Mouse (Mus musculus) hindbrain, embryonic 14.5 days (tissue): ENCODE measurements around the gene Det1. TPM values are rescaled to one million over a fixed set of nuclear protein-coding genes. Genes with fewer than 3 reads are reported as not detected.

Experiments
- ATAC-seq: fragments of 200-750 bp; cut with Nextera tagmentation; 2 replicates; pipeline ENCODE4 v1.8.0; 2017; ENCODE audit warnings: moderate number of reproducible peaks, mild to moderate bottlenecking, moderate TSS enrichment, moderate library complexity; ENCODE audit not compliant: low FRiP score
- DNase-seq: peaks from one replicate; pipeline ENCODE4 v3.0.0-alpha.2; 2015; ENCODE audit warnings: low spot score
- H3K27ac ChIP-seq: fragments of 300-500 bp; sonication (generic); 2 replicates; pipeline ENCODE4 v1.5.1; 2014; ENCODE audit warnings: mild to moderate bottlenecking, moderate library complexity
- H3K27me3 ChIP-seq: fragments of 300-500 bp; sonication (generic); 2 replicates; pipeline ENCODE4 v1.6.1; 2014; ENCODE audit warnings: mild to moderate bottlenecking, low read length, mixed read lengths; ENCODE audit not compliant: control insufficient read depth, insufficient read depth
- H3K36me3 ChIP-seq: fragments of 300-500 bp; sonication (generic); replicated peaks from 2 replicates; pipeline ENCODE4 v1.6.1; 2014; ENCODE audit not compliant: control insufficient read depth, insufficient read depth
- H3K4me1 ChIP-seq: fragments of 300-500 bp; sonication (generic); replicated peaks from 2 replicates; pipeline ENCODE4 v1.6.1; 2014; ENCODE audit warnings: antibody characterized with exemption, low read length, mixed read lengths; ENCODE audit not compliant: control insufficient read depth, insufficient read depth
- H3K4me2 ChIP-seq: fragments of 300-500 bp; sonication (generic); replicated peaks from 2 replicates; pipeline ENCODE4 v1.6.1; 2014; ENCODE audit warnings: mild to moderate bottlenecking, moderate library complexity
- H3K4me3 ChIP-seq: fragments of 300-500 bp; sonication (generic); replicated peaks from 2 replicates; pipeline ENCODE4 v1.5.1; 2014; ENCODE audit warnings: mild to moderate bottlenecking, low read length
- H3K9ac ChIP-seq: fragments of 300-500 bp; sonication (generic); 2 replicates; pipeline ENCODE4 v1.6.1; 2014
- H3K9me3 ChIP-seq: fragments of 300-500 bp; sonication (generic); 2 replicates; pipeline ENCODE4 v1.6.1; 2016; ENCODE audit warnings: low read length; ENCODE audit not compliant: control insufficient read depth
- WGBS: fragments of 180-500 bp; shearing (Covaris S2); extraction: QIAGEN DNeasy Blood & Tissue Kit; methylation state at CpG from one replicate; pipeline ENCODE4 v1.1.7; 2014; 5-methylcytosine and 5-hydroxymethylcytosine counted together
- polyA plus RNA-seq: library from polyadenylated mRNA; unstranded; fragments of >200 nt; fragmentation: Nextera tagmentation; extraction: Ambion mirVana; gene quantifications from 2 replicates; pipeline ENCODE4 v1.2.1, GENCODE M21; 2014

The Det1 gene
- 12.7 and 13.5 TPM in 2 replicates for polyA plus RNA-seq

GRCm38 (mm10) chr7:78846737-78847434 lies at the start of gene Det1:
Gene Det1 (minus strand): TSS chr7:78847263.
- Histone ChIP-seq H3K4me3 (peak within 1 kb of the TSS; percentile 91), H3K9ac (peak within 1 kb of the TSS; percentile 90), H3K9me3 (no peaks in the 10 kb centered on the region), H3K4me2 (peak within 1 kb of the TSS; percentile 81), H3K4me1 (peaks cover 9% of the 10 kb centered on the region), H3K27ac (peak within 1 kb of the TSS; percentile 83), H3K36me3 (peaks cover 22% of the 10 kb centered on the region), H3K27me3 (0 out of 2 replicates have a peak, but pooled peaks cover 3% of the 10 kb centered on the region)
- DNase-seq = peak; percentile 96
- ATAC-seq = peak; percentile 93
- WGBS = under 1% methylated on average over 51 of the region's 54 CpGs

- Histone ChIP-seq H3K36me3 (no peaks in the 10 kb centered on the region), H3K4me1 (peaks cover 10% of the 10 kb centered on the region), H3K9ac (peak within 1 kb of the TSS; percentile 64), H3K27me3 (no peaks in the 10 kb centered on the region), H3K4me2 (peak within 1 kb of the TSS; percentile 63), H3K27ac (no peak within 1 kb of the TSS), H3K9me3 (no peaks in the 10 kb centered on the region), H3K4me3 (peak within 1 kb of the TSS; percentile 70)
- DNase-seq = peak; percentile 93
- WGBS = 4% methylated on average over 53 of the region's 53 CpGs
- peak; percentile 98 for ATAC-seq
Observed at GRCm38 (mm10) chr7:78895653-78896333, 48.7 kb upstream of the Det1 start, which contains the start of gene Aen. Gene Aen (plus strand): TSS chr7:78895854.

DNA sequence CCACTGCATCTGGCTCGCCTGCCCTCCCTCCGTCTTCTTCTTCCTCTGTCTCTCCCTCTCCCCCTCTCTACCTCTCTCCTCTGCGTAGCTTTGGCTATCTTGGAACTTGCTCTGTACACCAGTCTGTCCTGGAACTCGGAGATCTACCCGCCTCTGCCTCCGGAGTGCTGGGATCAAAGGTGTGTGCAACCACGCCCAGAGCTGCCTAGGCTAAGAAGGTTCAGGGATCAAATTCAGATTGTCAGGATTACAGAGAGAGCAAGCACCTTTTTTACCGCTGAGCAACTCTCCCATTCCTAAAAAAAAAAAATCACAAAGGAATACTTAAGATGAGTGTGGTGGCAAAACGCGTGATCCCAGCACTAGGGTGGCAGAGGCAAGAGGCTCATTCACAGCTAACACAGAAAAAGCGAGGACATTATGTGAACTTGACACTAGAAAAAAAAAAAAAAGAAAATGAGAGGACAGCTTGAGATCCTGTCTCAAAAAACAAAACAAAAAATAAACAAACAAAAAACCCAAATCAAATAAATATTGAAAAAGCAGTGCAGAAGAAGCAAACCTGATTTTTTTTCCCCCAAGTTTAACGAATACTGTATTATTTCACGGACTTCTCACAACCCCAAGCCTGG lies 48.1 kb upstream of the Det1 start:
- H3K9me3 ChIP-seq = no peaks in the 10 kb centered on the region
- peak overlapping the region; percentile 63 for H3K4me2 ChIP-seq
- no peak overlapping the region for H3K27ac ChIP-seq
- 60% methylated on average over 13 of the region's 13 CpGs for WGBS
- H3K4me1 ChIP-seq = peaks cover 10% of the 10 kb centered on the region
- H3K27me3 ChIP-seq = no peaks in the 10 kb centered on the region
- H3K9ac ChIP-seq = peak overlapping the region; percentile 42
- DNase-seq (no peak), ATAC-seq (no peak)
- H3K36me3 ChIP-seq = no peaks in the 10 kb centered on the region
- peak overlapping the region; percentile 70 for H3K4me3 ChIP-seq

- 92% methylated on average over 10 of the region's 10 CpGs for WGBS
Observed at GRCm38 (mm10) chr7:78893917-78894316, 46.9 kb upstream of the Det1 start.

GRCm38 (mm10) chr7:78890641-78891040 lies 43.6 kb upstream of the Det1 start:
- H3K36me3 ChIP-seq = no peaks in the 10 kb centered on the region
- peaks cover 27% of the 10 kb centered on the region for H3K4me1 ChIP-seq
- WGBS = 4% methylated on average over 16 of the region's 16 CpGs
- no peaks in the 10 kb centered on the region for H3K9me3 ChIP-seq
- peak; percentile 24; the same call in 1 of the 2 replicates for ATAC-seq
- H3K27ac ChIP-seq = no peak overlapping the region
- no peak overlapping the region for H3K4me2 ChIP-seq
- no peaks in the 10 kb centered on the region for H3K27me3 ChIP-seq
- H3K4me3 ChIP-seq = no peak overlapping the region
- no peak overlapping the region for H3K9ac ChIP-seq
- peak; percentile 95 for DNase-seq

More at GRCm38 (mm10) chr7:78893917-78894316, 46.9 kb upstream of the Det1 start:
- ATAC-seq = no peak
- Histone ChIP-seq H3K4me3 (no peak overlapping the region), H3K27me3 (no peaks in the 10 kb centered on the region), H3K9me3 (no peaks in the 10 kb centered on the region), H3K27ac (no peak overlapping the region), H3K9ac (no peak overlapping the region), H3K4me2 (no peak overlapping the region), H3K36me3 (no peaks in the 10 kb centered on the region), H3K4me1 (peaks cover 10% of the 10 kb centered on the region)
- no peak for DNase-seq

DNA sequence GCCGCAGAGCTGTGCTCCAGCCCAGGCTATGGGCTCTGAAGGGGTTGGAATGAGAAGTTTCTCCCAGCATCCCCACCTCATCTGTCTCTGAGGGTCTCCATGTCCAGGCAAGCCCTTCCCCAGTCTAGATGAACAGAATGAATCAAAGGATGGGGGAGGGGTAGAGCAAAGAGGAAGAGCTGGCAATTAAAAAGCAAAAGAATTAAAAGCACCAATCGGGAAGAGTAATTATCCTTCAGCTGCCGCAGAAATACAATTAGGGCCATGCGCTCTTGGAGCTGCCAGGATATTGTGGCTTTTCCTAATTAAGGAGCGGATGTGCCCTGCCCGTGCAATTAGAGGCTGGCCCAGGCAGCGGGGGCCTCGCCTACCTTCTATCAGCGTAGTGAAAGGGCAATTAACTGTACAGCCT lies 40.4 kb upstream of the Det1 start:
- Histone ChIP-seq H3K4me1 (peaks cover 49% of the 10 kb centered on the region), H3K4me2 (peak overlapping the region; percentile 84), H3K36me3 (no peaks in the 10 kb centered on the region), H3K9me3 (no peaks in the 10 kb centered on the region), H3K27me3 (no peaks in the 10 kb centered on the region), H3K4me3 (peak overlapping the region; percentile 7; the same call in 1 of the 2 replicates), H3K27ac (peak overlapping the region; percentile 91), H3K9ac (no peak overlapping the region; the same call in 1 of the 2 replicates)
- WGBS = 23% methylated on average over 9 of the region's 9 CpGs
- peak; percentile 68 for DNase-seq
- peak; percentile 39 for ATAC-seq

DNA sequence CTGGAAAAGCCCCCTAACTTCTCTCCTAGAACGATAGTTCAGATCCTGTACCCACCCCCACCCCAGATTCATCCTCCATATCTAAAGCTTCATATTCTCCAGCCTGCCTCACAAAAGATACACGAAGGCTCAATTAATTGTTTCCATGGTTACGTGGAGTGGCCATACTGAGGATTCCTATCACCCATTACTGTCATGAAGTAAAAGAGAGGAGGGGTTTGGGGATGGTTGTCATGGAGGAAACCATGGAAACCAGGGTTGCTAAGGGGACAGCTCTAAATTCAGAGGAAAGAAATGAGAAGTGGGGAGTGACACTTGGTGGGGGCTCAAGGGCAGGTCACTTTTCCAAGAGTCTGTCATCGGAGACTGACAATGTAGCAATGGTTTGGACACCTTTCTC lies 39.4 kb upstream of the Det1 start:
- DNase-seq (peak; percentile 59), ATAC-seq (peak; percentile 5; the same call in 1 of the 2 replicates)
- no peaks in the 10 kb centered on the region for H3K9me3 ChIP-seq
- H3K4me3 ChIP-seq = peak overlapping the region; percentile 65
- 14% methylated on average over 4 of the region's 4 CpGs for WGBS
- peak overlapping the region; percentile 57 for H3K9ac ChIP-seq
- H3K4me2 ChIP-seq = peak overlapping the region; percentile 84
- peaks cover 53% of the 10 kb centered on the region for H3K4me1 ChIP-seq
- peak overlapping the region; percentile 91 for H3K27ac ChIP-seq
- no peaks in the 10 kb centered on the region for H3K36me3 ChIP-seq
- no peaks in the 10 kb centered on the region for H3K27me3 ChIP-seq

- peak overlapping the region; percentile 84 for H3K4me2 ChIP-seq
- H3K9me3 ChIP-seq = no peaks in the 10 kb centered on the region
- no peaks in the 10 kb centered on the region for H3K27me3 ChIP-seq
- DNase-seq (peak; percentile 62), ATAC-seq (no peak)
- H3K27ac ChIP-seq = peak overlapping the region; percentile 91
- H3K36me3 ChIP-seq = no peaks in the 10 kb centered on the region
- WGBS = 62% methylated on average over 5 of the region's 5 CpGs
- peak overlapping the region; percentile 57 for H3K9ac ChIP-seq
- peak overlapping the region; percentile 65 for H3K4me3 ChIP-seq
- H3K4me1 ChIP-seq = peaks cover 60% of the 10 kb centered on the region
Observed at GRCm38 (mm10) chr7:78885404-78885803, 38.3 kb upstream of the Det1 start.

DNA sequence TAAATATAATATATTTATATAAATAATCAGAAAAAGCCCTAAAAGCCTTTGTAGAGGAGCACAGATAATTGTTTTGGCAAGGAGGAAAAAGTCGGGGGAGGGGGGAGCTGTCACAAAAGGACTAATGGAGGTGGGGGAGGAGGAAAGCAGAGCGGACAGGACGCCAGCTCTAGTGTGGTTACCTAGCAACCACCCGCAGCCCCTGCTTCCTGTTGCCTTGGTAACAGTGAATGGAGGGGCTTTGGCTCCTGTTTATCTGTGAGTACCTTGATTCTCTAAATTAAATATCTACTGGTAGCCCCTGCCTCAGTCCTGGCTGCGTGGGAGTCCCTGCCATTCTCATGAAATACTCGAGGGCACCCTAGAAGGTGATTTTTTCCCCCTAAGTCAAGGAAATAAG lies 37.1 kb upstream of the Det1 start:
- ATAC-seq = peak; percentile 65
- H3K4me1 ChIP-seq = peaks cover 60% of the 10 kb centered on the region
- H3K9me3 ChIP-seq = no peaks in the 10 kb centered on the region

More for the DNA sequence above, 37.1 kb upstream of the Det1 start:
- DNase-seq = peak; percentile 84
- no peaks in the 10 kb centered on the region for H3K36me3 ChIP-seq
- peak overlapping the region; percentile 65 for H3K4me3 ChIP-seq
- H3K27me3 ChIP-seq = no peaks in the 10 kb centered on the region
- peak overlapping the region; percentile 91 for H3K27ac ChIP-seq
- peak overlapping the region; percentile 84 for H3K4me2 ChIP-seq
- WGBS = 2% methylated on average over 6 of the region's 6 CpGs
- H3K9ac ChIP-seq = peak overlapping the region; percentile 77
